Mouse (Mus musculus): ENCODE results near the gene Pex19. TPM values are rescaled to one million over a fixed set of nuclear protein-coding genes. Genes with fewer than 3 reads are reported as not detected.
A peak's percentile ranks its signal among the peaks of the same experiment; 100 is the strongest.

The Pex19 gene
- polyA plus RNA-seq, 1 experiment from 2014 or later = 38.7 TPM

GRCm38 (mm10) chr1:172107777-172108477 is 18.6 kb upstream of the Pex19 start:
- no peaks in the 10 kb centered on the region for H3K27me3 ChIP-seq
- no peak overlapping the region for H3K9ac ChIP-seq
- 79% methylated on average over 10 of the region's 10 CpGs for WGBS (ENCODE audit: insufficient replicate concordance)
- no peak overlapping the region for H3K4me3 ChIP-seq (replicated peaks)
- ATAC-seq (ENCODE audit: insufficient read depth) = no peak
- no peaks in the 10 kb centered on the region for H3K9me3 ChIP-seq (replicated peaks)
- H3K4me1 ChIP-seq (replicated peaks) = no peaks in the 10 kb centered on the region
- no peak overlapping the region for H3K4me2 ChIP-seq
- H3K27ac ChIP-seq (replicated peaks) = no peak overlapping the region
- peaks cover 97% of the 10 kb centered on the region for H3K36me3 ChIP-seq (replicated peaks)

- Histone ChIP-seq H3K9me3 (replicated peaks) (no peaks in the 10 kb centered on the region), H3K4me3 (replicated peaks) (no peak overlapping the region), H3K27me3 (no peaks in the 10 kb centered on the region), H3K27ac (replicated peaks) (no peak overlapping the region), H3K4me2 (no peak overlapping the region), H3K9ac (no peak overlapping the region), H3K36me3 (replicated peaks) (peaks cover 99% of the 10 kb centered on the region), H3K4me1 (replicated peaks) (no peaks in the 10 kb centered on the region)
- WGBS (ENCODE audit: insufficient replicate concordance) = 78% methylated on average over 5 of the region's 5 CpGs
- ATAC-seq (ENCODE audit: insufficient read depth) = no peak
These were observed 9.6 kb upstream of the Pex19 start for GRCm38 (mm10) chr1:172116948-172117347.

- WGBS (ENCODE audit: insufficient replicate concordance) = 56% methylated on average over 6 of the region's 6 CpGs
- ATAC-seq (ENCODE audit: insufficient read depth) = no peak
- Histone ChIP-seq H3K9me3 (replicated peaks) (no peaks in the 10 kb centered on the region), H3K27ac (replicated peaks) (no peak overlapping the region), H3K4me1 (replicated peaks) (no peaks in the 10 kb centered on the region), H3K27me3 (no peaks in the 10 kb centered on the region), H3K36me3 (replicated peaks) (peaks cover 93% of the 10 kb centered on the region), H3K4me3 (replicated peaks) (no peak overlapping the region), H3K4me2 (no peak overlapping the region), H3K9ac (no peak overlapping the region)
These were observed 7.5 kb upstream of the Pex19 start for GRCm38 (mm10) chr1:172119100-172119499.

- Histone ChIP-seq H3K4me1 (replicated peaks) (no peaks in the 10 kb centered on the region), H3K36me3 (replicated peaks) (peaks cover 87% of the 10 kb centered on the region), H3K27me3 (no peaks in the 10 kb centered on the region), H3K27ac (replicated peaks) (no peak overlapping the region), H3K9me3 (replicated peaks) (no peaks in the 10 kb centered on the region), H3K4me2 (no peak overlapping the region), H3K9ac (no peak overlapping the region), H3K4me3 (replicated peaks) (no peak overlapping the region)
- 55% methylated on average over 3 of the region's 3 CpGs for WGBS (ENCODE audit: insufficient replicate concordance)
- ATAC-seq (ENCODE audit: insufficient read depth) = no peak
These were observed 6.8 kb upstream of the Pex19 start for GRCm38 (mm10) chr1:172119720-172120119.

- no peaks in the 10 kb centered on the region for H3K27me3 ChIP-seq
- no peak for ATAC-seq (ENCODE audit: insufficient read depth)
- no peak overlapping the region for H3K4me3 ChIP-seq (replicated peaks)
- H3K36me3 ChIP-seq (replicated peaks) = peaks cover 57% of the 10 kb centered on the region
- H3K27ac ChIP-seq (replicated peaks) = no peak overlapping the region
- no peak overlapping the region for H3K9ac ChIP-seq
- H3K4me2 ChIP-seq = no peak overlapping the region
- H3K9me3 ChIP-seq (replicated peaks) = no peaks in the 10 kb centered on the region
- 66% methylated on average over 2 of the region's 2 CpGs for WGBS (ENCODE audit: insufficient replicate concordance)
- peaks cover 14% of the 10 kb centered on the region for H3K4me1 ChIP-seq (replicated peaks)
These were observed 3.9 kb upstream of the Pex19 start for GRCm38 (mm10) chr1:172122671-172123070.

GRCm38 (mm10) chr1:172124572-172124971 is 2.0 kb upstream of the Pex19 start:
- Histone ChIP-seq H3K36me3 (replicated peaks) (peaks cover 49% of the 10 kb centered on the region), H3K9me3 (replicated peaks) (no peaks in the 10 kb centered on the region), H3K27ac (replicated peaks) (no peak overlapping the region), H3K9ac (no peak overlapping the region), H3K4me2 (no peak overlapping the region), H3K4me1 (replicated peaks) (peaks cover 17% of the 10 kb centered on the region), H3K27me3 (no peaks in the 10 kb centered on the region), H3K4me3 (replicated peaks) (no peak overlapping the region)
- no peak for ATAC-seq (ENCODE audit: insufficient read depth)
- 63% methylated on average over 6 of the region's 6 CpGs for WGBS (ENCODE audit: insufficient replicate concordance)

- Histone ChIP-seq H3K9me3 (replicated peaks) (no peaks in the 10 kb centered on the region), H3K27me3 (no peaks in the 10 kb centered on the region), H3K4me1 (replicated peaks) (peaks cover 17% of the 10 kb centered on the region), H3K4me2 (peak overlapping the region; percentile 79), H3K27ac (replicated peaks) (peak overlapping the region; percentile 64; the same call in 1 of the 2 replicates), H3K36me3 (replicated peaks) (peaks cover 49% of the 10 kb centered on the region), H3K4me3 (replicated peaks) (peak overlapping the region; percentile 79), H3K9ac (peak overlapping the region; percentile 77)
- 45% methylated on average over 5 of the region's 5 CpGs for WGBS (ENCODE audit: insufficient replicate concordance)
- ATAC-seq (ENCODE audit: insufficient read depth) = no peak
These were observed 932 bp downstream of the Pex19 start for GRCm38 (mm10) chr1:172127487-172127886.

- WGBS (ENCODE audit: insufficient replicate concordance) = 88% methylated on average over 15 of the region's 15 CpGs
These were observed 2.0 kb downstream of the Pex19 start for GRCm38 (mm10) chr1:172128563-172128962.

GRCm38 (mm10) chr1:172129108-172129507 is 2.6 kb downstream of the Pex19 start:
- no peak for ATAC-seq (ENCODE audit: insufficient read depth)
- Histone ChIP-seq H3K4me3 (replicated peaks) (no peak overlapping the region), H3K27me3 (no peaks in the 10 kb centered on the region), H3K9ac (no peak overlapping the region), H3K27ac (replicated peaks) (no peak overlapping the region), H3K4me1 (replicated peaks) (peaks cover 17% of the 10 kb centered on the region), H3K4me2 (no peak overlapping the region), H3K36me3 (replicated peaks) (peaks cover 54% of the 10 kb centered on the region), H3K9me3 (replicated peaks) (no peaks in the 10 kb centered on the region)
- WGBS (ENCODE audit: insufficient replicate concordance) = 86% methylated on average over 2 of the region's 2 CpGs

More at GRCm38 (mm10) chr1:172128563-172128962, 2.0 kb downstream of the Pex19 start:
- Histone ChIP-seq H3K4me1 (replicated peaks) (peaks cover 17% of the 10 kb centered on the region), H3K9me3 (replicated peaks) (no peaks in the 10 kb centered on the region), H3K36me3 (replicated peaks) (peaks cover 51% of the 10 kb centered on the region), H3K9ac (no peak overlapping the region), H3K27me3 (no peaks in the 10 kb centered on the region), H3K4me2 (no peak overlapping the region), H3K4me3 (replicated peaks) (no peak overlapping the region), H3K27ac (replicated peaks) (no peak overlapping the region)
- no peak for ATAC-seq (ENCODE audit: insufficient read depth)

- Histone ChIP-seq H3K4me3 (replicated peaks) (no peak overlapping the region), H3K27ac (replicated peaks) (no peak overlapping the region), H3K36me3 (replicated peaks) (peaks cover 61% of the 10 kb centered on the region), H3K4me1 (replicated peaks) (peaks cover 17% of the 10 kb centered on the region), H3K9ac (no peak overlapping the region), H3K27me3 (no peaks in the 10 kb centered on the region), H3K4me2 (no peak overlapping the region), H3K9me3 (replicated peaks) (no peaks in the 10 kb centered on the region)
- 87% methylated on average over 5 of the region's 5 CpGs for WGBS (ENCODE audit: insufficient replicate concordance)
- no peak for ATAC-seq (ENCODE audit: insufficient read depth)
These were observed 3.2 kb downstream of the Pex19 start for GRCm38 (mm10) chr1:172129780-172130179.

- peaks cover 66% of the 10 kb centered on the region for H3K36me3 ChIP-seq (replicated peaks)
- WGBS (ENCODE audit: insufficient replicate concordance) = 80% methylated on average over 7 of the region's 7 CpGs
- no peak for ATAC-seq (ENCODE audit: insufficient read depth)
- H3K27me3 ChIP-seq = no peaks in the 10 kb centered on the region
- H3K27ac ChIP-seq (replicated peaks) = no peak overlapping the region
- H3K4me2 ChIP-seq = no peak overlapping the region
- no peak overlapping the region for H3K9ac ChIP-seq
- no peak overlapping the region for H3K4me3 ChIP-seq (replicated peaks)
- H3K9me3 ChIP-seq (replicated peaks) = no peaks in the 10 kb centered on the region
- peaks cover 7% of the 10 kb centered on the region for H3K4me1 ChIP-seq (replicated peaks)
These were observed 5.8 kb downstream of the Pex19 start for GRCm38 (mm10) chr1:172132319-172132718.

- no peak overlapping the region for H3K4me2 ChIP-seq
- no peak overlapping the region for H3K27ac ChIP-seq (replicated peaks)
- WGBS (ENCODE audit: insufficient replicate concordance) = 69% methylated on average over 7 of the region's 7 CpGs
- no peak overlapping the region for H3K4me3 ChIP-seq (replicated peaks)
- no peaks in the 10 kb centered on the region for H3K9me3 ChIP-seq (replicated peaks)
- peaks cover 65% of the 10 kb centered on the region for H3K36me3 ChIP-seq (replicated peaks)
- H3K4me1 ChIP-seq (replicated peaks) = no peaks in the 10 kb centered on the region
- H3K27me3 ChIP-seq = no peaks in the 10 kb centered on the region
- ATAC-seq (ENCODE audit: insufficient read depth) = no peak
- H3K9ac ChIP-seq = no peak overlapping the region
These were observed 7.0 kb downstream of the Pex19 start for GRCm38 (mm10) chr1:172133535-172133934.
